Mouse (Mus musculus) thymus, adult 2 months (tissue): ENCODE measurements around the gene Tnfrsf22.

Experiments used
- CTCF ChIP-seq: fragments of 200-500 bp; IDR thresholded peaks from 2 replicates; pipeline ENCODE4 v1.5.1; 2012; ENCODE audit warnings: mild to moderate bottlenecking, control low read depth, low read length, moderate library complexity, borderline replicate concordance; ENCODE audit not compliant: control insufficient read depth, poor library complexity, insufficient read depth; ENCODE audit errors: extremely low read depth
- POLR2A ChIP-seq: fragments of 200-500 bp; IDR thresholded peaks from 2 replicates; pipeline ENCODE4 v1.6.1; 2012; ENCODE audit warnings: mild to moderate bottlenecking, low read length, control low read depth, moderate library complexity; ENCODE audit not compliant: control insufficient read depth, poor library complexity, insufficient read depth; ENCODE audit errors: extremely low read depth

- no peak for TF ChIP-seq CTCF
- no peak for TF ChIP-seq POLR2A
Measured at GRCm38 (mm10) chr7:143629501-143629900, 20.0 kb downstream of the Tnfrsf22 start.
